Mouse (Mus musculus) retina, embryonic 14.5 days (tissue): ENCODE data around the gene Syngr1.

Source experiments
- DNase-seq: peaks from one replicate; pipeline ENCODE4 v3.0.0-alpha.2; 2015; ENCODE audit warnings: low spot score

The Syngr1 gene

DNA sequence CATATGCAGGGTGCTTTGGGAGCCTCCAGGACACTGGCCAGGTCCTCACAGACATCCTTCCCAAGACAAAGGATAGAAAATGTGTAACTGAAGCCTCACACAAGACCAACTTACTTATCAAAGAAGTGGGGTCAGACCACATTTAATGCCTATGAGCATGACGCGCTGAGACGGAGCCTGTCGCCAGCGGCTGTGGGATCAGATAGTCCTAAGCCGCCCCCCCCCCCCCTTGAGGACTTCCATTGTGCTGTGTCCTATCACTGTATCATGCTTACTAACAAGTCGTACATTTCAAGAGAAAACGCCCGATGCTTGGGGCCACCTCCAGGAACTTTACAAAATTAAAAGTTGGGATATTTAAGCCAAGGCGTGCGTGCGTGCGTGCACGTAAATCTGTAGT, 56.0 kb downstream of the Syngr1 start:
- no peak for DNase-seq

GRCm38 (mm10) chr15:80147511-80147910, 56.4 kb downstream of the Syngr1 start:
- no peak for DNase-seq

DNA sequence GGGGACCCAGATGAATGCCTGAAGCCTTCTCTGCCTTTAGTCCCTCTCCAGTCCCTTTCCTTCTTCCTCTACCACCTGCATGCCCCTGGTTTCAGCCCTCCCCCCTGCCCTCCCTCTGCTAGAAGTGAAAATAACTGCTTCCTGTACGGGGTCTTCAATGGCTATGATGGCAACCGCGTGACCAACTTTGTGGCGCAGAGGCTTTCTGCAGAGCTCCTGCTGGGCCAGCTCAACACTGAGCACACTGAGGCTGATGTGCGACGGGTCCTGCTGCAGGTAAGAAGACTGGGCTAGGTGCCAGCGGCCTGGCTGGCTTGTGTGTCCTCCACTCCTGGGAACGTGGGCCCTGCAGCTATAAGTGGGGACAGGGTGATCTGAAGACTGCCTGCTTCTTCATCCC, 57.4 kb downstream of the Syngr1 start:
- DNase-seq, result no peak

- DNase-seq, result no peak
Observed at GRCm38 (mm10) chr15:80149517-80149916, 58.4 kb downstream of the Syngr1 start.

- no peak for DNase-seq
Observed at GRCm38 (mm10) chr15:80152663-80153062, 61.5 kb downstream of the Syngr1 start.

DNA sequence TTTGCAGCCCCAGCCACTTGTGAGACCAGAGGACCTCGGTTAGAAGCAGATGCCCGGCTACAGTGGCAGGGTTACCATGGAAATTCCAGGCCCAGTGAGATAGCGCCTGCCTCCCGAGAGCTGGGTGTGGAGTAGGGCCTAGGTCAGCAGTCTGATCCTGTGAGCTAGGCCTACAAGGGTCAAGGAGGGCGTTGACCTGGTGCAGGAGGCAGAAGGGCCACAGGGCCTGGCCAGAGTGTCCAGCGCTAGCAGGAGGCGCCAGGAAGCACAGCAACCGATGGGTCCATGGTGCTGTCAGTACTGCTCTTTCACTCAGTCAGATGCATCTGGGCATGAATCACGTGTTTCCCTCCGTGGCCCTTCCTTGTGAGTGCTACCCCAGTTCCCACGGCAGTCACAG, 62.6 kb downstream of the Syngr1 start:
- DNase-seq, result no peak

DNA sequence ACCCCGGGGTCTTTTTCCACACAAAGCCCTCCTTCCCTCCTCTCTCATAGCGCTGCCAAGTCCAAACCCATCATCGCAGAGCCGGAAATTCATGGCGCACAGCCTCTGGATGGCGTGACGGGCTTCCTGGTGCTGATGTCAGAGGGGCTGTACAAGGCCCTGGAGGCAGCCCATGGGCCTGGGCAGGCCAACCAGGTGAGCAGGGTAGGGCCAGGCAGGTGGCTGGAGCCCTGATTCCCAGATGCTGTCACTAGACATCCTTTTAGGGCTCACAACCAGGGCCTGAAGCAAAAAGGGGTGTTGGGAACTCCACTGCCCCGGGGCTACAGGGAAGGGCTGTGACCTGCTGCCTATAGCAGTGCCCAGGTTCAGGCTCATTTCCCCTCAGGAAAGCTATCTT, 64.6 kb downstream of the Syngr1 start:
- no peak for DNase-seq

GRCm38 (mm10) chr15:80157197-80157943, 66.2 kb downstream of the Syngr1 start:
- no peak for DNase-seq

DNA sequence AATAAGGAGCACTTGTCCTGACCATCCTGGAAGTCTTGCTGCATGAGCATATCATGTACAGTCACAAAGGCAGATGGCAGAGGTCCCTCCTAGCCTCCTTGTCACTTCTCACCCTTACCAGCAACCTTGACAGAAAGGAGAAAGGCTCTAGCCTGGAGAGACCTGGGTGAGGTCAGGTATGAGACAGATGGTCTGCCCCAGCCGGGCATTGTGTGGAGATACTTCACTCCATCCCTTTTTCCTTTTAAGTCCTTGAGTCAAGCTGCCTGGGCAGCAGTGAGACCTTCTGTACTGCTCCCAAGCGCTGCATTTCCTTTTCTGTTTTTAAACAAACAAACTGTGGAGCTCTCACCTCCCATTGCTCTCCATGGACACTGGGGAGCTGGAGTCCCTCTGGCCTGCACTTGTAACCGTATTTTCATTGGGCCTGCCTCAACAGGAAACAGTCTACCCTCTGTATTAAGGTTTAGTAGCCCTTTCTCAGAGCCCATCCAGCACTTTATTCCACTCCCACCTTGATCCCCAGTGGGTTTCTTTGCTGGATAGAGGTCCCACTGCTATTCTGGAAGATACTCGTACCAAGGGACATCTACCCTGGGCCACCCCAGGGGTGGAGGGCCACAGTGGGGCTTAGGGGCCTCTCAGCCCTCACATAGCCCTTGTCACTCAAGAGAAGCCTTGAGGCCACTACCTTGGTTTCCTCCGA, 67.0 kb downstream of the Syngr1 start:
- no peak for DNase-seq

- DNase-seq, result peak; percentile 22
Observed at GRCm38 (mm10) chr15:80158707-80159090, 67.6 kb downstream of the Syngr1 start.

GRCm38 (mm10) chr15:80159286-80159901, 68.3 kb downstream of the Syngr1 start:
- DNase-seq, result peak; percentile 26

DNA sequence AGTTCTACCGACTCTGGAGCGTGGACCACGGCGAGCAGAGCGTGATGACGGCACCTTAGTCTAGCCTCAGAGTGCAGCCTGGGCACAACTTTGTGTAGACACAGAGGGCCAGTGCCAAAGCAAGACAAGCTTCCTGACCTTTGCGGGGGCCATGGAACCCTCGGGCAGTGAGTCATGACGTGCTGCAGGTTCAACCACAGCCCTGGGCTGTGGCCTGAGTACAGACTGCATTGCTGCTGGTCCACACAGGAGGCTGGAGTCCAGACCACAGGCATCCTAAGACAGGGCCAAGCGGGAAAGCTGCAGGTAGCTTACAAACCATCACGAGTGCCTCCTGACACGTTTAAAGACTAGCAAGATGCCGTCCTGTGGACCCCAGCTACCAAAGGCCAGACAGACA, 69.1 kb downstream of the Syngr1 start:
- DNase-seq, result no peak

DNA sequence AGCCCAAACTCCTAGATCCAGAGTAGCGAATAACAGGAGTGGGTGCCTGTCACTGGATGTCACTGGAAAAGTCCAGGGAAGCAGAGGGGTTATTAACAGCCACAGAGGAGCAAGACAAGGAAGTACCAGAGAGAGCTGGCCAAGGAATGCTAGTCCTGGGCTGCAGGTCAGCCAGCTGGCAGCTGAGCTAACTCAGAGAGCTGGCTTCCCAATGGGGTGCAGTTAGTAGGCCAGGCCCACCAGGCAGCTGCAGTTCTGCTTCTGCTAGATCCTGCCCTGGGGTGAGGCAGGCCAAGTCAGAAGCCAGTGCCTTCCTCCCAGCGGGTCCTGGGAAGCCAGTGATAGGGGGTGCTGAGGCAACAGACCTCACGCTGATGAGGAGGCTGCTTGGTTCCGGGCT, 69.6 kb downstream of the Syngr1 start:
- no peak for DNase-seq

DNA sequence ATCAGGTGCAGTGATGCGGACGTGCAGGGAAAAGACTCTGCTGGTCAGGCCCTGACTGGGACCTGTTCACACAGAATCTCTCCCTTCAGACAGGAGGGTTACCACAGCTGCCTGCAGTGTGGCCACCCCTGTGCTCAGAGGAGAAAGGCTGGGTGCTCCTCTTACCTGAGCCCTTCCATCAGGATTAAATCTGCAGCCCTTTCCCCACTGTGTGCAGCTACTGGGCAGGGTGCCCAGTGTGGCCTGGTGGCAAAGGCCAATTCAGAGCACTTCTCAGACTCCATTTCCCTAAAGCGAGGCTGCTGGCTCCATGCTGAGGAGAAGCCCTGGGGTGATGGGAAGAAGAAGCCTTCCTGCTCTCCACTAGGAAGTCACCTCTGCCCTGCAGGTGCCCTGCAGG, 70.1 kb downstream of the Syngr1 start:
- DNase-seq, result no peak

DNA sequence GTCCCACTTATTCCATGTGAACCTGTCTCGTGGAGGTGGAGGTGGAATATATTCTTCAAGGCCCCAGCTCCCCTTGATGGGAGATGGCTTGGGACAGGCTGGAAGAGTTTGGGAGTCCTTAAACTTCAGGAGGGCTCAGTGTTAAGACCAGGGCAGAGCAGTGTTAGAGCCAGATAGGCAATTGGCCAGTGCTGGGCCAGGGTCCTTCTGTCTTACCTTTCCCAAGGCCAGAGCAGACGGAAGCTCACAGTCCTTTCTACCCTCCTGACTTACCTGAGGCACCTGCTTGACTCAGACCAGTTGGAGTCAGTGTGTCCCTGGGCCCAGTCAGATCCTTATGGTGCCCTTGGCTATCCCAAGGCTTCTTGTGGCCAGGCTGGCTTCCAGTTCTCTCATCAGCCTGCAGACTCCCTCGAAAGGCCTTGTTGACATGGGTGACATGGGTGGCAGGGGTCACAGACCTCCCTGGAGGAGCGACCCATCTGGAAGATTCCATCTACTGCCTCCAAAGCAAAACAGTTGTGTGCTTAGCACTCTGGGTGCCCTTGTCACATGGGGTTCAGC, 71.3 kb downstream of the Syngr1 start:
- DNase-seq, result no peak

- no peak for DNase-seq
Observed at GRCm38 (mm10) chr15:80163274-80163673, 72.1 kb downstream of the Syngr1 start.

DNA sequence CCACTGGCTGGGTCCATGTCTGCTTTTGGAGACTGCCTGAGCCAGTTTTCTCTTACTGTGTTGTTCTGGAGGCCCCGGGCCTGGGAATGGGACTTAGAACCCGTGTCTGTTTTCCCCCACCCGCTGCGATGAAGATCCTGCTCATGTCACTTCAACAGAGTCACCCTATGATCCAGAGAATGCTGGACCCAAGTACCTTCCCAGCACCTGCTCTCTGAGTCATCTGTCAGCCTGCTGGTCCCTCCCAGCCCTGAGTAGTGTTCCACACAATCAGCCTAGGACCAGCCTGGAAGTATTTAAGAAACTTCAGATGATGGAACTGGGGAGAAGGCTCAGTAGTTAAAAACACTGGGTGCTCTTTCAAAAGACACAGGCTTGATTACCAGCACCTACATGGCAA, 72.6 kb downstream of the Syngr1 start:
- DNase-seq, result no peak

DNA sequence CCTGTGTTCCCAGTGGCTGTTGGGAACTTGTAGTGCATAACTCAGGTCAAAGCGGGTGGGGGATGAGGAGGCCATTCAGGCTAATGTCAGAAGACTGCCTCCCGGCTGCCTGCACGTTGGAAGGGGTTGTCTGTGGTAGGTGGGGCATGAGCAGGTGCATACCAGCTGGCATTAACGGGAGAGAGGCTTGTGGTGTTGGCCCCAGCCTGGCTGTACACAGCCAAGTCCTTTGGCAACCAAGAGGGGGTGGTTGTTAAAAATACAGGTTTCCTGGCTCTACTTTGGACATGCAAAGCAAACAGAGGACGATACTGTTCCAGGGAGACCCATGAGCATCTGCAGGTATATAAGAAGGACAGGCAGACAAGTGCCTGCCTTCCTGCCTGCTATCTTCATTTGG, 74.3 kb downstream of the Syngr1 start:
- DNase-seq, result no peak
